Mouse (Mus musculus): ENCODE measurements around the gene Gdf11.

Gene Gdf11

GRCm38 (mm10) chr10:128891296-128892094 lies at the start of gene Gdf11:
Gene Gdf11, minus strand, starts transcription at chr10:128891718.
- DNase-seq (ENCODE audit: low spot score) = peak; percentile 79

- no peak for DNase-seq (ENCODE audit: low spot score)
Observed at GRCm38 (mm10) chr10:128940475-128941061, 49.0 kb upstream of the Gdf11 start.

- DNase-seq (ENCODE audit: low spot score) = no peak
Observed at GRCm38 (mm10) chr10:128938974-128939373, 47.5 kb upstream of the Gdf11 start.

- DNase-seq (ENCODE audit: low spot score) = no peak
Observed at GRCm38 (mm10) chr10:128938457-128938856, 46.9 kb upstream of the Gdf11 start.

- no peak for DNase-seq (ENCODE audit: low spot score)
Observed at GRCm38 (mm10) chr10:128937756-128938390, 46.4 kb upstream of the Gdf11 start.

- DNase-seq (ENCODE audit: low spot score) = no peak
Observed at GRCm38 (mm10) chr10:128935826-128936440, 44.4 kb upstream of the Gdf11 start.

GRCm38 (mm10) chr10:128934997-128935787 lies 43.7 kb upstream of the Gdf11 start:
- DNase-seq (ENCODE audit: low spot score) = no peak

- DNase-seq (ENCODE audit: low spot score) = no peak
Observed at GRCm38 (mm10) chr10:128933976-128934721, 42.6 kb upstream of the Gdf11 start.

GRCm38 (mm10) chr10:128933574-128933973 lies 42.1 kb upstream of the Gdf11 start, which contains the start of gene Itga7:
Gene Itga7, plus strand, starts transcription at chr10:128933818.
- peak; percentile 65 for DNase-seq (ENCODE audit: low spot score)

GRCm38 (mm10) chr10:128931441-128931840 lies 39.9 kb upstream of the Gdf11 start:
- no peak for DNase-seq (ENCODE audit: low spot score)

GRCm38 (mm10) chr10:128929638-128930378 lies 38.3 kb upstream of the Gdf11 start:
- DNase-seq (ENCODE audit: low spot score) = no peak

- DNase-seq (ENCODE audit: low spot score) = no peak
Observed at GRCm38 (mm10) chr10:128928356-128928755, 36.8 kb upstream of the Gdf11 start.

- no peak for DNase-seq (ENCODE audit: low spot score)
Observed at GRCm38 (mm10) chr10:128923935-128924334, 32.4 kb upstream of the Gdf11 start, which contains the start of gene Bloc1s1. Gene Bloc1s1, minus strand, starts transcription at chr10:128924035.

GRCm38 (mm10) chr10:128923013-128923691 lies 31.6 kb upstream of the Gdf11 start:
- DNase-seq (ENCODE audit: low spot score) = peak; percentile 89

GRCm38 (mm10) chr10:128922822-128923012 lies 31.2 kb upstream of the Gdf11 start, which contains the start of gene Rdh5:
Gene Rdh5, minus strand, starts transcription at chr10:128922888.
- no peak for DNase-seq (ENCODE audit: low spot score)

- DNase-seq (ENCODE audit: low spot score) = no peak
Observed at GRCm38 (mm10) chr10:128921883-128922821, 30.6 kb upstream of the Gdf11 start.

GRCm38 (mm10) chr10:128921251-128921650 lies 29.7 kb upstream of the Gdf11 start:
- DNase-seq (ENCODE audit: low spot score) = no peak

GRCm38 (mm10) chr10:128920736-128921161 lies 29.2 kb upstream of the Gdf11 start:
- DNase-seq (ENCODE audit: low spot score) = no peak

GRCm38 (mm10) chr10:128919966-128920365 lies 28.4 kb upstream of the Gdf11 start:
- DNase-seq (ENCODE audit: low spot score) = no peak
